Mouse (Mus musculus) lung, postnatal 0 days (tissue): ENCODE measurements at regions not wholly inside any gene's neighbourhood (a gene's known extent, or its start where the extent isn't known, plus 50 kb on each side); places are given as distances from the start of the nearest gene placed in this dataset.

Experiments
- ATAC-seq: fragments of 200-750 bp; cut with Nextera tagmentation; 2 replicates; pipeline ENCODE4 v1.8.0; 2017; ENCODE audit warnings: moderate library complexity
- DNase-seq: peaks from one replicate; pipeline ENCODE4 v3.0.0-alpha.2; 2016; ENCODE audit warnings: low spot score
- H3K27ac ChIP-seq: fragments of 300-500 bp; sonication (generic); 2 replicates; pipeline ENCODE4 v1.5.1; 2014; ENCODE audit warnings: antibody characterized with exemption, mild to moderate bottlenecking, low read length, mixed read lengths
- H3K27me3 ChIP-seq: fragments of 300-500 bp; sonication (generic); replicated peaks from 2 replicates; pipeline ENCODE4 v1.6.1; 2014; ENCODE audit warnings: low read length, mixed read lengths; ENCODE audit not compliant: insufficient read depth
- H3K36me3 ChIP-seq: fragments of 300-500 bp; sonication (generic); 2 replicates; pipeline ENCODE4 v1.6.1; 2014; ENCODE audit warnings: low read length, mixed read lengths; ENCODE audit not compliant: insufficient read depth
- H3K4me1 ChIP-seq: fragments of 300-500 bp; sonication (generic); 2 replicates; pipeline ENCODE4 v1.6.1; 2014; ENCODE audit warnings: antibody characterized with exemption, low read depth, low read length, mixed read lengths; ENCODE audit not compliant: insufficient read depth
- H3K4me2 ChIP-seq: fragments of 300-500 bp; sonication (generic); replicated peaks from 2 replicates; pipeline ENCODE4 v1.6.1; 2014; ENCODE audit warnings: low read depth, mild to moderate bottlenecking, low read length, moderate library complexity, mixed read lengths
- H3K4me3 ChIP-seq: fragments of 300-500 bp; sonication (generic); 2 replicates; pipeline ENCODE4 v1.5.1; 2014; ENCODE audit warnings: low read depth, low read length
- H3K9ac ChIP-seq: fragments of 300-500 bp; sonication (generic); replicated peaks from 2 replicates; pipeline ENCODE4 v1.6.1; 2014; ENCODE audit warnings: low read depth, mild to moderate bottlenecking
- H3K9me3 ChIP-seq: fragments of 300-500 bp; sonication (generic); 2 replicates; pipeline ENCODE4 v1.6.1; 2016; ENCODE audit warnings: low read length, mixed read lengths
- CTCF ChIP-seq: IDR thresholded peaks from 2 replicates; pipeline ENCODE4 v1.5.1; 2016; ENCODE audit warnings: antibody characterized with exemption, mild to moderate bottlenecking
- EP300 ChIP-seq: IDR thresholded peaks from 2 replicates; pipeline ENCODE4 v1.6.1; 2016; ENCODE audit warnings: antibody characterized with exemption, mild to moderate bottlenecking, control low read depth
- WGBS: fragments of 180-500 bp; shearing (Covaris S2); extraction: QIAGEN DNeasy Blood & Tissue Kit; methylation state at CpG from one replicate; pipeline ENCODE4 v1.1.7; 2014; 5-methylcytosine and 5-hydroxymethylcytosine counted together

GRCm38 (mm10) chr10:67726796-67727195, 178.0 kb upstream of the Ado start:
- DNase-seq (no peak), ATAC-seq (no peak)
- no peaks in the 10 kb centered on the region for H3K4me1 ChIP-seq
- H3K27ac ChIP-seq: no peak overlapping the region
- 85% methylated on average over 6 of the region's 6 CpGs for WGBS
- no peaks in the 10 kb centered on the region for H3K9me3 ChIP-seq
- H3K36me3 ChIP-seq: no peaks in the 10 kb centered on the region
- H3K4me2 ChIP-seq: no peak overlapping the region
- H3K9ac ChIP-seq: no peak overlapping the region
- no peak overlapping the region for H3K4me3 ChIP-seq
- no peaks in the 10 kb centered on the region for H3K27me3 ChIP-seq
- TF ChIP-seq CTCF: no peak
- TF ChIP-seq EP300: no peak

- Histone ChIP-seq H3K27me3 (no peaks in the 10 kb centered on the region), H3K9me3 (no peaks in the 10 kb centered on the region), H3K27ac (no peak overlapping the region), H3K4me1 (no peaks in the 10 kb centered on the region), H3K4me3 (no peak overlapping the region), H3K36me3 (no peaks in the 10 kb centered on the region), H3K4me2 (no peak overlapping the region), H3K9ac (no peak overlapping the region)
- TF ChIP-seq EP300 (no peak), CTCF (no peak)
- DNase-seq (no peak), ATAC-seq (no peak)
- 64% methylated on average over 7 of the region's 7 CpGs for WGBS
Observed at GRCm38 (mm10) chr10:67726351-67726750, 177.6 kb upstream of the Ado start.

- Histone ChIP-seq H3K4me1 (no peaks in the 10 kb centered on the region), H3K36me3 (no peaks in the 10 kb centered on the region), H3K4me2 (no peak overlapping the region), H3K4me3 (no peak overlapping the region), H3K27me3 (no peaks in the 10 kb centered on the region), H3K9ac (no peak overlapping the region), H3K9me3 (no peaks in the 10 kb centered on the region), H3K27ac (no peak overlapping the region)
- peak; percentile 47; the same call in 1 of the 2 replicates for ATAC-seq
- 34% methylated on average over 5 of the region's 5 CpGs for WGBS
- peak; percentile 63 for DNase-seq
- peak; percentile 83 for TF ChIP-seq CTCF
- TF ChIP-seq EP300: no peak
Observed at GRCm38 (mm10) chr10:67721787-67722186, 173.0 kb upstream of the Ado start.

DNA sequence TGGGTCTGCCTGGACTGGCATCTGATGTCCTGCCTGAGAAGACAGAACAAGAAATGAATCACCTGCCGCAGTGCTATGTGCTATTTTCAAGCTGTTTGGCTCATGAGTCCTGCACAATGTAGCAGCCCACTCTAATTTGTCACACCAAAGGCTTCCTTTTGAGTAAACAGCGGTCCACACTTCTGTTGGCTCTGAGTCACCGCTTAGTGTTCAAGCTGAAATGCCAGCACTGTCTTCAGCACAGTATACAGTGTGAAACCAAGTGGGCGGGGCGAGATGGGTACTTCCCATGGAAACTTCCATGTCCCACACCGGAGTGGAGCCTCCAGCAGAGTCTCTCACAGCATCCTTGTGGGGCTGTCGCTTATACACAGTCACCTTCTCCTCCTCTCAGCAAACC, 168.8 kb upstream of the Ado start:
- Histone ChIP-seq H3K4me1 (no peaks in the 10 kb centered on the region), H3K27me3 (no peaks in the 10 kb centered on the region), H3K27ac (no peak overlapping the region), H3K4me3 (no peak overlapping the region), H3K9me3 (no peaks in the 10 kb centered on the region), H3K36me3 (no peaks in the 10 kb centered on the region), H3K9ac (no peak overlapping the region), H3K4me2 (no peak overlapping the region)
- 78% methylated on average over 7 of the region's 7 CpGs for WGBS
- TF ChIP-seq EP300 (no peak), CTCF (no peak)
- no peak for DNase-seq
- no peak for ATAC-seq

DNA sequence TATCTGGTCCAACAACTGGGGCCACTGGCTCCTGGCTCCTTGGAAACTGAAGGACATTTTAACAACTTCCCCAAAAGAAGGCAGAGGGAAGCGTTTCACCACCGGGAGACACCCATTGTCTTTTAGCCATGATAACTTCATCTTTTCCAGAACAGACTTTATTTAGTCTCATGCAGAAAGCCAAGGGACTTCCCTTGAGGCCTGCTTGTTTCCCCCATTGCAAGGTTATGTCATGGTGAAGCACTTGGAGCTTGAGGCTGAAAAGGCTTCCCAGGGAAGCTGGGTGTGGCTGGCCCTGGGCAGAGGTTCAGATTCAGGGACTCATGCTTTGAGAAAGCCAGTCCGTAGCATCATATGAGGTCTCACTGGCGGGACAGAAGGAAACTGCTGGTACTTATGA, 166.3 kb upstream of the Ado start:
- Histone ChIP-seq H3K27ac (no peak overlapping the region), H3K36me3 (no peaks in the 10 kb centered on the region), H3K4me2 (no peak overlapping the region), H3K27me3 (no peaks in the 10 kb centered on the region), H3K4me3 (no peak overlapping the region), H3K4me1 (no peaks in the 10 kb centered on the region), H3K9ac (no peak overlapping the region), H3K9me3 (no peaks in the 10 kb centered on the region)
- TF ChIP-seq CTCF (no peak), EP300 (no peak)
- WGBS: 78% methylated on average over 4 of the region's 4 CpGs
- ATAC-seq (no peak), DNase-seq (no peak)

DNA sequence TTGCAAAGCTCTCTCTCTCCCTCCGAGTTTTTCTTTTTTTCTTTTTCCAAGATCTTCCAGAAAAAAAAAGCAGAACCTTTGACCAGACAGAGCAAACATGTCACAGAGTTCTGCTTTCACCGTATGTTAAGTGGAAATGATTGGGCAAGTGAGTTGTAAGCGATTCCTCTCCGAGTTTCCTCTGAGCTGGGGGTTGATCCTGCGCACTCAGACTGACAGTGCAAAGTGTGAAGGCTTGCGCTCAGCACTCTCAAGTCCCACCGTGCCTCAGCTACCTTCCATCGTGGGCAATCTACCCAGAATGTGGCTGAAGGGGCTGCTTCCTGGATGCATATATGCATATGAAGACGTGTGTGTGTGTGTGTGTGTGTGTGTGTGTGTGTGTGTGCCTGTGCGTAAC, 164.3 kb upstream of the Ado start:
- ATAC-seq: no peak
- H3K27ac ChIP-seq: no peak overlapping the region
- WGBS: 59% methylated on average over 10 of the region's 10 CpGs

GRCm38 (mm10) chr10:67712665-67713064, 163.9 kb upstream of the Ado start:
- no peak overlapping the region for H3K4me2 ChIP-seq
- WGBS: 44% methylated on average over 6 of the region's 6 CpGs
- TF ChIP-seq EP300: no peak
- TF ChIP-seq CTCF: no peak
- H3K4me1 ChIP-seq: no peaks in the 10 kb centered on the region
- H3K27ac ChIP-seq: no peak overlapping the region
- no peaks in the 10 kb centered on the region for H3K27me3 ChIP-seq
- H3K9ac ChIP-seq: no peak overlapping the region
- DNase-seq: no peak
- H3K9me3 ChIP-seq: no peaks in the 10 kb centered on the region
- no peaks in the 10 kb centered on the region for H3K36me3 ChIP-seq
- no peak for ATAC-seq
- H3K4me3 ChIP-seq: no peak overlapping the region

More for the DNA sequence above, 164.3 kb upstream of the Ado start:
- TF ChIP-seq CTCF (no peak), EP300 (no peak)
- no peaks in the 10 kb centered on the region for H3K27me3 ChIP-seq
- H3K9ac ChIP-seq: no peak overlapping the region
- no peak overlapping the region for H3K4me3 ChIP-seq
- no peak overlapping the region for H3K4me2 ChIP-seq
- peak; percentile 43 for DNase-seq
- H3K9me3 ChIP-seq: no peaks in the 10 kb centered on the region
- H3K4me1 ChIP-seq: no peaks in the 10 kb centered on the region
- H3K36me3 ChIP-seq: no peaks in the 10 kb centered on the region
